Mouse (Mus musculus) bone marrow, adult 2 months (tissue): Measurements from ENCODE around the gene Ildr1. TPM values are rescaled to one million over a fixed set of nuclear protein-coding genes. Genes with fewer than 3 reads are reported as not detected.

Experiments used
- H3K27ac ChIP-seq: fragments of 200-500 bp; 2 replicates; pipeline ENCODE4 v1.5.1; 2012; ENCODE audit warnings: low read depth, mild to moderate bottlenecking, control low read depth, inconsistent platforms, low read length; ENCODE audit not compliant: control insufficient read depth, poor library complexity, insufficient read depth
- H3K4me1 ChIP-seq: fragments of 200-500 bp; 2 replicates; pipeline ENCODE4 v1.6.1; 2011; ENCODE audit warnings: low read length; ENCODE audit not compliant: control insufficient read depth, insufficient read depth
- H3K4me3 ChIP-seq: fragments of 200-500 bp; replicated peaks from 2 replicates; pipeline ENCODE3; 2011; ENCODE audit warnings: mild to moderate bottlenecking, low read depth, low read length, control low read depth; ENCODE audit not compliant: control insufficient read depth
- CTCF ChIP-seq: fragments of 200-500 bp; IDR thresholded peaks from 2 replicates; pipeline ENCODE4 v1.5.1; 2011; ENCODE audit warnings: low read length, control low read depth; ENCODE audit not compliant: control insufficient read depth, insufficient read depth
- POLR2A ChIP-seq: fragments of 200-500 bp; IDR thresholded peaks from 2 replicates; pipeline ENCODE4 v1.6.1; 2011; ENCODE audit warnings: low read depth, mild to moderate bottlenecking, control low read depth, low read length, borderline replicate concordance; ENCODE audit not compliant: control insufficient read depth
- WGBS: fragments of 180-500 bp; shearing (Covaris S2); methylation state at CpG from one replicate; pipeline ENCODE4 v1.1.7; 2018; 5-methylcytosine and 5-hydroxymethylcytosine counted together
- polyA plus RNA-seq: library from polyadenylated mRNA; stranded (reverse); fragments of >200 nt; gene quantifications from 2 replicates; pipeline ENCODE4 v1.2.4, GENCODE M21; 2011; ENCODE audit warnings: low replicate concordance; ENCODE audit not compliant: missing spikeins, insufficient read depth, insufficient read length

Gene Ildr1
- polyA plus RNA-seq, 1 experiment: 1.5 TPM

- Histone ChIP-seq H3K4me1 (no peaks in the 10 kb centered on the region), H3K27ac (no peak overlapping the region), H3K4me3 (no peak overlapping the region)
- 78% methylated on average over 3 of the region's 3 CpGs for WGBS
- TF ChIP-seq POLR2A (no peak), CTCF (no peak)
Observed at GRCm38 (mm10) chr16:36681829-36682228, 11.9 kb upstream of the Ildr1 start.

- no peak overlapping the region for H3K27ac ChIP-seq
- no peaks in the 10 kb centered on the region for H3K4me1 ChIP-seq
- 57% methylated on average over 6 of the region's 6 CpGs for WGBS
- H3K4me3 ChIP-seq: no peak overlapping the region
- TF ChIP-seq POLR2A (no peak), CTCF (no peak)
Observed at GRCm38 (mm10) chr16:36684325-36684918, 9.4 kb upstream of the Ildr1 start.

- H3K27ac ChIP-seq: no peak overlapping the region
Observed at GRCm38 (mm10) chr16:36688076-36688475, 5.7 kb upstream of the Ildr1 start.

GRCm38 (mm10) chr16:36691484-36691883, 2.3 kb upstream of the Ildr1 start:
- TF ChIP-seq POLR2A: no peak
- no peak for TF ChIP-seq CTCF
- no peak overlapping the region for H3K4me3 ChIP-seq
- 81% methylated on average over 3 of the region's 3 CpGs for WGBS
- H3K4me1 ChIP-seq: no peaks in the 10 kb centered on the region
- no peak overlapping the region for H3K27ac ChIP-seq

More at GRCm38 (mm10) chr16:36688076-36688475, 5.7 kb upstream of the Ildr1 start:
- 91% methylated on average over 2 of the region's 2 CpGs for WGBS
- TF ChIP-seq CTCF: no peak
- no peak for TF ChIP-seq POLR2A
- Histone ChIP-seq H3K4me3 (no peak overlapping the region), H3K4me1 (no peaks in the 10 kb centered on the region)

- WGBS: 83% methylated on average over 9 of the region's 9 CpGs
Observed at GRCm38 (mm10) chr16:36694798-36695290, 1.1 kb downstream of the Ildr1 start.

GRCm38 (mm10) chr16:36697331-36697730, 3.6 kb downstream of the Ildr1 start:
- no peak overlapping the region for H3K27ac ChIP-seq
- H3K4me3 ChIP-seq: no peak overlapping the region
- 27% methylated on average over 8 of the region's 8 CpGs for WGBS
- no peaks in the 10 kb centered on the region for H3K4me1 ChIP-seq
- TF ChIP-seq CTCF (no peak), POLR2A (no peak)

More at GRCm38 (mm10) chr16:36694798-36695290, 1.1 kb downstream of the Ildr1 start:
- H3K4me3 ChIP-seq: no peak overlapping the region
- no peaks in the 10 kb centered on the region for H3K4me1 ChIP-seq
- no peak overlapping the region for H3K27ac ChIP-seq
- TF ChIP-seq CTCF (no peak), POLR2A (no peak)

- Histone ChIP-seq H3K4me1 (no peaks in the 10 kb centered on the region), H3K4me3 (no peak overlapping the region), H3K27ac (no peak overlapping the region)
- WGBS: 77% methylated on average over 2 of the region's 2 CpGs
- TF ChIP-seq CTCF (no peak), POLR2A (no peak)
Observed at GRCm38 (mm10) chr16:36700484-36700883, 6.7 kb downstream of the Ildr1 start.

- H3K4me3 ChIP-seq: no peak overlapping the region
- no peaks in the 10 kb centered on the region; the same call in 1 of the 2 replicates for H3K4me1 ChIP-seq
- no peak overlapping the region for H3K27ac ChIP-seq
- TF ChIP-seq CTCF: no peak
- no peak for TF ChIP-seq POLR2A
- WGBS: 62% methylated on average over 6 of the region's 6 CpGs
Observed at GRCm38 (mm10) chr16:36707702-36708423, 14.1 kb downstream of the Ildr1 start.
